Mouse (Mus musculus) skeletal muscle tissue, adult 2 months (tissue): ENCODE measurements at regions not wholly inside any gene's neighbourhood (a gene's known extent, or its start where the extent isn't known, plus 50 kb on each side); places are given as distances from the start of the nearest gene placed in this dataset.
"Not testable (repeated sequence)": the region's sequence is repeated elsewhere in the genome, so short reads cannot be mapped to it uniquely, and the experiment has no call there.

Source experiments
- DNase-seq: peaks from one replicate; pipeline ENCODE4 v3.0.0-alpha.2; 2012; ENCODE audit warnings: low read depth, low spot score

- DNase-seq = peak; percentile 25
Measured at GRCm38 (mm10) chr10:91464691-91465090, 283.6 kb upstream of the Tmpo start.

DNA sequence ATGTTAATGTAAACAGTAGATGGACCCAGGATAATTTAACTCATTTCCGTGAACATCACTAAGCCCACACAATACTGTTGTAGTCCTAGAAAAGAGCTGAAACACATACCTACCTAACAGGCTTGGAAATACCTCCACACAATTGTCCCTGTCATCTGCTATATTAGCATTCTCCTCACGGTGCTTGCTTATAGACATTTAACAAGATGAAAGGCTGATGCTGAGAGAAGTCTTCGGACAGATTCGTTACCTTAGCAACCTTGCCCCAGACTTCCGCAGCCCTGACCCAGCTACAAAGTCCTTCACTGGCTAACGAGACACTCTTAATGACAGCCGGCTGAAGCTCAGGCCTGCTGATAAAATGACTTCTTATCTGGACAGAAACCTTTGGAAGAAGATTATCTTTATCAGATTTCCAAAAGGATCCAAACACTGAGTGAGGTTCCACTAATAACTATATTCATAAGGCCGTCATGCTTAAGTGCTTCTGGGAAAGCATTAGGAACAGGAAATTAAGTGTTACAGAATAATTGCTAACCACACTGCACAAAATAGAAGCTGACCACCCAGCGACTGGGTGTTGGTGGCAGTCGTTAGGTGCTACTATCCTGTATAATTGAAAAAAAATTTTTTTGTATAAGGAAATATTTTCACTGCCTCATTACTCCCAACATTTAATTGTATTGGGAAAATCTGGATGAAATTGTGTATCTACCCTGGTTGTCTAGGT is 267.0 kb upstream of the Tmpo start:
- no peak for DNase-seq

DNA sequence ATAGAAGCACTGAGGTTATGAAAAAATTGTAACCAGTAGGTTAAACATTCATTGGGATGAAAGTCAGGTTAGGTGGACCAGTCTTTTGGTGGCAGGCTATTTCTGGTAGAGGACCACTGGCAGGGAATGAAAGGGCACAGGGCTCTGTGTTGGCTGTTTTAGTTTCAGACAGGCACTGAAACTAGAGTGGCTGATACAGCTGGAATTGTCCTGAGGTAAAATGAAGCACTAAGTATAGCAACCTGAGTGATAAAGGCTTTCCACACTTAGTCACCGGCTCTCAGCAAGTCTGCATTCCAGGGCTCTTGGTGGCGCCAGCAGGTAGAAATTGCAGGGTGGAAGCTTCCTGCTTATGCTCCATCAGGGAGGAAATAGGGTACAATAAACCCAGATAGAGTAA is 262.2 kb upstream of the Tmpo start:
- DNase-seq = no peak

GRCm38 (mm10) chr10:91440051-91440450 is 258.9 kb upstream of the Tmpo start:
- DNase-seq = no peak

DNA sequence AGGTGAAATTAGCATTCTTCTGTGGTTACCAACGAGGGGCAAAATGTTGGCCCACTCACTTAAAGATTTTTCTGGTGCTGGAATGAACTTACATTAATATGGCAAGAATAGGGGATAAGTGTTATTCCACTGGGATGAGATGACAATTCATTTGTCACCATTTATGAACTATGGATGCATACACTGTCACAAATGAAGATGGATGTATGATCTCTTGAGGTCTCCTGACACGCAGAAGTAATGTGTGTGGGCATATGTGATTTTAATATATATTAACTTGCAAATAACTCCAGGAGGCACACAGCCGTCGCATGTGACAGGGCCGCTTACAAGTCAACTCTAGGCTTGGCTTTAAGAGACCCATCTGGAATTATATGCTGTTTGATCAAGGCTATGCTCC is 256.8 kb upstream of the Tmpo start:
- no peak for DNase-seq

- no peak for DNase-seq
Measured at GRCm38 (mm10) chr10:91436091-91436569, 255.0 kb upstream of the Tmpo start.

DNA sequence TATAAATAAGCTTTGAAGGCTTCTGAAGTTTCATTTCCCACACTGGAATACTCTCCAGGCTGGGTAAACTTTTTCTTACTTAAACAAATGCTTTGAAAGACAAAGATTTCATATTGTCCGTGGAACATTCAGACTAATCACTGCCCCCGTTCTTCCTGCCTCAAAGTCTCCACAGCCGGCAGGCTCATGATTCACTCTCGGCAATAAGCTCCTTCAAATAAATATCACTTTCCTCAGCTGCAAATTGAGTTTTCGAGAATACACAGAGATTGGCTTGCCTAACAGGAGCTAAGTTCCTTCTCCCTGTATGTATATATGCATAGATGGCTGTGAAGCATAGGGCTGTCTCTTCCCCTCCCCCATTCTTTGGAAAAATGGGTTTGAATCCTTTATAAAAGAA is 249.2 kb upstream of the Tmpo start:
- DNase-seq = no peak

- no peak for DNase-seq
Measured at GRCm38 (mm10) chr10:91426584-91426983, 245.5 kb upstream of the Tmpo start.

DNA sequence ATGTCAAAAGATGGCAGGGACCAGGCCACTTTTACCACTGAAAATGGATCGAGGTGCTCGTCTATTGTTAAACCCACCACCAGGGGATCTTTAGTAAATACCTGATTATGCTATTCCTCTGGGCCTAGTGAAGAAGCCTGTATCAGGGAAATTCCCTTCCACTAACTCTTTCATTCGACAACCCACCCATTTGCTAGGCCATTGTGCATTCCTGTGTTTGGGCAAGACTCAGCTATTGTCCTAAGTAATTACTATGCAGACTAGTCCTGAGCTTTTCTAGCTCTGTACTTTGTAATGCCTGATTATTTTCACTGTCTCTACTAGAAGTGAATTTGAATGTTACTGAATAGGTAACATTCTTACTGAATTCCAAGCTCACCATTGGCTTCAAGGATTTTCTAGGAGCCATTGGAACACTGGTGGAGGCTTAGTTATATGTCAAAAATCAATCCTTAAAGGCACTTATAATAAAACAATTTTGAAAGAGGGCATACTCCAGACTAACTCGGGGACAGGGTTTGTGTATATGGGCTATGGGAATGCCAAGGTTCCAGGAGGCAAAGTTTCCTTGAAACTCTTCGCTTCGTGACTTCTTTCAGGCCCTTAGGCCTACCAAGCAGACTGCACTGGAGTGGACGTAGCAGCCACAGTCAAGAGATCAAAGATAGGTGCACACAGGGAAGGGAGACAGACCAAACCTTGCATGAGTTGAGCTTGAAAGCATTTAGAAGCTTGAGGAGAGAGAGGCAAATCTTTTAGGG is 244.7 kb upstream of the Tmpo start:
- DNase-seq = not testable (repeated sequence)

DNA sequence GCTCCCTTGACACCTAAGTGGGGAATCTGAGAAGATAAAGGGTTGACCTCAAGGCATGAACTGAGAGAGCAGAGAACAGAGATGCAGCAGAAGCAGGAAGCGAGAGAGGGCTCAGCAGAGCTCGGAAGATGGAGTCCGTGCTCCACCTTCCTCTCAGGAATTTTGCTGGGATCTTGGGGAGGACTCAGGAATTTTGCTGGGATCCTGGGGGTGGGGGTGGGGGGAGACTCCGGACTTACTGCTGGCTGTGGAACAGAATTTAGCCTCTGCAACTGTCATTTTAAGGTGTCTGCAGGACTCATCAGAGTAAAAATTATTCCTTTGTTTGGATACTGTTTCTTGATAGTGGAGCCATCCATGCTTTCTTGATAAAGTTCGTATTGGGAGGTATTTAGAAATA is 243.7 kb upstream of the Tmpo start:
- no peak for DNase-seq

GRCm38 (mm10) chr10:91387255-91387654 is 206.1 kb upstream of the Tmpo start:
- DNase-seq = no peak

DNA sequence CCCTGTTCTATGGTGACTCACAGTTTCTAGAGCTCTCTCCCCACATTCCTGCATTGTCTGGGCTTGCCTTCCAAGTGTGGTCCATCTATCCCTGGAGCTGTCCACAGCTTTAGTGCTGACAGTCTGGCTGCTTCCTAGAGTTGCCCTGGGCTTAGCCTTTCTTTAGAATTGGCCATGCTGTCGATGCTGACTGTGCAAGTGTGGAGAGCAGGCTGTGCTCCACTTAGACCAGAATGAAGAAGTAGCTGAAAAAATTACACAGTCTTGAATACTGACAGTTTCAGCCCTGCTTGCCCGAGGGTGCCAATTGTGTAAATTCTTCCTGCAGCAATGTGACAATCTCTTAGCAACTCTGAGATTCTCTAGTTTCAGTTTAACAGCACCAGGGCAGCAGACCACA is 203.3 kb upstream of the Tmpo start:
- DNase-seq = no peak

DNA sequence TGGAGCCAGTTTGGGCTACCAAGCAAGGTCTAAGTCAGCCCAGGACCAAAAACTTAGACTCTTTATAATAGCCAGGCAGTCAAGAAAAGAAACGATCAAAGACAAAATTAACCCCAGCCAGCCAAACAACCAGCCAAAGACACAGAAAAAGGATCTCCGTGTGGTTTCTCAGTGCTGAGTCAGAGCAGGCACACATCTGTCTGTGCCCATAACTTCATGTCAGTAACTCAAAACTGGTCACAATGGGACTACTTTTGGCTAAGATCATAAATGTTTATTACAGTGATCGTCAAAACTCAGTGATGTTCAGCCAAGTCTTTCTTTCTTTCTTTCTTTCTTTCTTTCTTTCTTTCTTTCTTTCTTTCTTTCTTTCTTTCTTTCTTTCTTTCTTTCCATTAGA is 195.6 kb upstream of the Tmpo start:
- no peak for DNase-seq

GRCm38 (mm10) chr10:91367488-91367887 is 186.4 kb upstream of the Tmpo start:
- DNase-seq = no peak

GRCm38 (mm10) chr10:91362587-91362986 is 181.5 kb upstream of the Tmpo start:
- DNase-seq = no peak

GRCm38 (mm10) chr10:91361621-91362020 is 180.5 kb upstream of the Tmpo start:
- DNase-seq = no peak

DNA sequence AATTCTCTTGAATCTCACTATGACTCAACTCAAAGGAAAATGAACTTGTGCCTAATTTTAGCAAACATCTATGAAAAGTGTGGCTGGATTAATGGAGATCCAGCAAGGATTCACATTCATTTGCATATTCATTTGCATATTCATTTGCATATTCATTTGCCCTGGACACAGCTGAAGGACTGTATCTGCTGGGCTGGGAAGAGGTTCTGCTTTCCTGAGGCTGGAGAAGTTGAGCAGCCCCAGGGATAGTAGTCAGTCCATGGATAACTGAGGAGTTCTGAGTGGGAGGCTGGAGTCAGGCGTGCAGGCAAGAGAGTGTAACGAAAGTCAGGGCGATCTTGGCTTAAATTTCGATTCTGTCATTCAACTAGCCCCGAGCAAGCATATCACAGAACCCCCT is 164.3 kb upstream of the Tmpo start:
- DNase-seq = no peak

GRCm38 (mm10) chr10:91342083-91342482 is 161.0 kb upstream of the Tmpo start:
- DNase-seq = no peak

- DNase-seq = no peak
Measured at GRCm38 (mm10) chr10:91339361-91339760, 158.2 kb upstream of the Tmpo start.

DNA sequence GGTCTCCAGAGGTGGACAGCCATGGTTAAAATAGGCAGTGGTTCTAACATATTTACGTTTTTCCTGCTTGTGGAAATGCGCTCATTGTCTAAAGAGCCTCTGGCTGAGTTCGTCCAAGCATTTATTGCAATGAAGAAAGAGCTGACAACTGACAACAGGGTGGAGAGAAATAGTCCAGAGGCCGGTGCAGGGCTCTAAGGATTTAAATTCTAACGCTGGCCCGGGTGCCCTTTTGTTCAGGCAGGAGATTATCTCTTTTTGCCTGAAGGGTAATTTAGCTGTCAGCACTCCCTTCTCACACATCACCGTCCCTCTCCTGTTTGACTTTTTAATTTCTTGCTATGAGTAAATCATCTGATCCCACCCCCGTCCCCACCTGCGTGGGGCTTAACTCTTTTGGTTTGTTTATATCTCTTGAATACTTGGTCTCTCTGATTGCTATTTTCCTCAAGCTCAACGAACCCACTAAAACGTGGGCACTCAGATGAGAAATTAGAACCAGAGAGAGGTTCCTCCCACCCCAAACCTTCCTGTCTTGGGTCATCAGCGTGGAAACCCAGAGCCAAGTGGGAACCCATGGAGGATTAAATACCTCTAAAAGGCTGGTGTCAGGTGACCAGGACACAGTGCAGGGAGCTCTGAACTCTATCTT is 145.7 kb upstream of the Tmpo start:
- no peak for DNase-seq

GRCm38 (mm10) chr10:91326144-91326655 is 145.1 kb upstream of the Tmpo start:
- no peak for DNase-seq

DNA sequence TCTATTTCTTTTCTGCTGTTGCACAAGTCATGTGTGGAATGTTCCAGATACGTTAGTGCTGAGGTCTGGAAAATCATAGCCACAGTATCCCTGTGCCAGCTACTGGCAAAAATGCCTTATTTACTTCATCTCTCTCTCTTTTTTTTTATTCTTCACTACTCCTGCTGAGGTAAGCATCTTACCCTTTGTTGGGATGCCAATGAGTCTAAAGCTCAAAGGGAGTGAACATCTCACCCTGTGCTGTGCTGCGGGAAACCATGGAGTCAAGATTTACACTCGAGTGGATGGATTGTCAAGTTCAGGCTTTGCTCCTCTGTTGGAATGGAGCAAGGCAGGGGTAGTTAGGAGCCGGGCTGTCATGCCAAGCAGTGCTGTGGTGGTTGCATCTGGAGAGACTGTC is 140.1 kb upstream of the Tmpo start:
- DNase-seq = no peak
